Mouse (Mus musculus) CH12.LX (cell line): ENCODE data around the gene Bmp4. TPM values are rescaled to one million over a fixed set of nuclear protein-coding genes. Genes with fewer than 3 reads are reported as not detected.

Experiments used
- DNase-seq: peaks from one replicate; pipeline ENCODE4 v3.0.0-alpha.2; 2013; ENCODE audit errors: extremely low read depth
- H3K27ac ChIP-seq: 2 replicates; pipeline ENCODE4 v1.5.1; 2012; ENCODE audit warnings: low read depth, mild to moderate bottlenecking, control low read depth, moderate library complexity; ENCODE audit not compliant: insufficient read depth
- H3K27me3 ChIP-seq: replicated peaks from 2 replicates; pipeline ENCODE3; 2012; ENCODE audit warnings: inconsistent platforms
- H3K36me3 ChIP-seq, 2 experiments: replicated peaks in 1 of 2; 2 replicates each; pipeline versions ENCODE3 to v1.6.1; 2012; ENCODE audit warnings: inconsistent platforms in 1 of 2, low read length in 1 of 2, mild to moderate bottlenecking in 1 of 2, mixed read lengths in 1 of 2, moderate library complexity in 1 of 2; ENCODE audit not compliant: control insufficient read depth in 1 of 2, insufficient read depth in 1 of 2
- H3K4me1 ChIP-seq, 2 experiments: 2 replicates each; pipeline ENCODE4 v1.6.1; 2012; ENCODE audit warnings: inconsistent platforms in 1 of 2, moderate library complexity in 1 of 2; ENCODE audit not compliant: insufficient read depth in 2 of 2, control insufficient read depth in 1 of 2
- H3K4me2 ChIP-seq: 2 replicates; pipeline ENCODE4 v1.6.1; 2012; ENCODE audit warnings: low read depth, mild to moderate bottlenecking, control low read depth; ENCODE audit not compliant: poor library complexity, insufficient read depth, severe bottlenecking
- H3K4me3 ChIP-seq, 3 experiments: fragments of 150-350 bp in 1 of 3; sonication (generic) in 1 of 3; replicated peaks in 1 of 3; 2 replicates each; pipeline versions ENCODE3 to v1.5.1; 2011 to 2012; ENCODE audit warnings: low read depth in 2 of 3, low read length in 2 of 3, mild to moderate bottlenecking in 2 of 3, moderate library complexity in 2 of 3, control low read depth in 1 of 3, improper control_type of control experiment in 1 of 3, inconsistent platforms in 1 of 3, mixed read lengths in 1 of 3; ENCODE audit not compliant: poor library complexity in 1 of 3
- H3K79me2 ChIP-seq: replicated peaks from 2 replicates; pipeline ENCODE4 v1.6.1; 2012; ENCODE audit warnings: mild to moderate bottlenecking, moderate library complexity; ENCODE audit not compliant: control insufficient read depth, poor library complexity, insufficient read depth, severe bottlenecking; ENCODE audit errors: extremely low read depth
- H3K9ac ChIP-seq: 2 replicates; pipeline ENCODE4 v1.6.1; 2012; ENCODE audit warnings: low read depth, mild to moderate bottlenecking, control low read depth, moderate library complexity; ENCODE audit not compliant: insufficient read depth
- H3K9me3 ChIP-seq: replicated peaks from 2 replicates; pipeline ENCODE3; 2012; ENCODE audit warnings: low read length, inconsistent platforms, mixed read lengths
- CHD1 ChIP-seq: IDR thresholded peaks from 2 replicates; pipeline ENCODE4 v1.6.1; 2012; ENCODE audit warnings: low read depth, low read length, improper control_type of control experiment, inconsistent platforms
- CHD2 ChIP-seq: IDR thresholded peaks from 2 replicates; pipeline ENCODE4 v1.6.1; 2011; ENCODE audit warnings: low read length, improper control_type of control experiment
- CTCF ChIP-seq, 2 experiments: IDR thresholded peaks in 1 of 2; conservative IDR thresholded peaks in 1 of 2; 2 replicates each; pipeline ENCODE4 v1.5.1; 2011 to 2012; ENCODE audit warnings: low read depth in 2 of 2, low read length in 2 of 2, improper control_type of control experiment in 1 of 2, inconsistent platforms in 1 of 2, mild to moderate bottlenecking in 1 of 2, moderate library complexity in 1 of 2
- E2F4 ChIP-seq: IDR thresholded peaks from 2 replicates; pipeline ENCODE4 v1.6.1; 2011; ENCODE audit warnings: low read depth, low read length, improper control_type of control experiment; ENCODE audit not compliant: insufficient replicate concordance
- GABPA ChIP-seq: IDR thresholded peaks from 2 replicates; pipeline ENCODE4 v1.6.1; 2012; ENCODE audit warnings: low read depth, low read length, improper control_type of control experiment, inconsistent platforms; ENCODE audit not compliant: insufficient replicate concordance
- HCFC1 ChIP-seq: IDR thresholded peaks from 2 replicates; pipeline ENCODE4 v1.6.1; 2012; ENCODE audit warnings: low read depth, mild to moderate bottlenecking, inconsistent platforms, low read length, improper control_type of control experiment
- IRF4 ChIP-seq: IDR thresholded peaks from 2 replicates; pipeline ENCODE4 v1.6.1; 2014; ENCODE audit warnings: low read depth, mild to moderate bottlenecking, inconsistent platforms, low read length, improper control_type of control experiment
- JUN ChIP-seq: IDR thresholded peaks from 2 replicates; pipeline ENCODE4 v1.6.1; 2011; ENCODE audit warnings: low read depth, mild to moderate bottlenecking, low read length, improper control_type of control experiment, moderate library complexity; ENCODE audit not compliant: insufficient read depth
- MAFK ChIP-seq: IDR thresholded peaks from 2 replicates; pipeline ENCODE4 v1.6.1; 2011; ENCODE audit warnings: low read length, improper control_type of control experiment; ENCODE audit not compliant: insufficient replicate concordance
- MAX ChIP-seq: IDR thresholded peaks from 2 replicates; pipeline ENCODE4 v1.6.1; 2011; ENCODE audit warnings: low read length, improper control_type of control experiment
- MXI1 ChIP-seq: IDR thresholded peaks from 2 replicates; pipeline ENCODE4 v1.6.1; 2011; ENCODE audit warnings: mild to moderate bottlenecking, low read depth, low read length, improper control_type of control experiment
- MYC ChIP-seq: IDR thresholded peaks from 2 replicates; pipeline ENCODE4 v1.6.1; 2011; ENCODE audit warnings: low read depth, mild to moderate bottlenecking, improper control_type of control experiment, low read length
- NELFE ChIP-seq: IDR thresholded peaks from 2 replicates; pipeline ENCODE4 v1.6.1; 2011; ENCODE audit warnings: low read depth, low read length, improper control_type of control experiment
- NRF1 ChIP-seq: IDR thresholded peaks from 2 replicates; pipeline ENCODE4 v1.6.1; 2014; ENCODE audit warnings: low read depth, mild to moderate bottlenecking, inconsistent platforms, low read length, improper control_type of control experiment, moderate library complexity
- POLR2AphosphoS2 ChIP-seq: IDR thresholded peaks from 2 replicates; pipeline ENCODE4 v1.6.1; 2011; ENCODE audit warnings: low read depth, low read length, improper control_type of control experiment
- RAD21 ChIP-seq: IDR thresholded peaks from 2 replicates; pipeline ENCODE4 v1.6.1; 2011; ENCODE audit warnings: low read depth, mild to moderate bottlenecking, low read length, improper control_type of control experiment, moderate library complexity
- SIN3A ChIP-seq: IDR thresholded peaks from 2 replicates; pipeline ENCODE4 v1.6.1; 2012; ENCODE audit warnings: low read length, improper control_type of control experiment, inconsistent platforms
- SMC3 ChIP-seq: IDR thresholded peaks from 2 replicates; pipeline ENCODE4 v1.6.1; 2011; ENCODE audit warnings: low read depth, low read length, improper control_type of control experiment
- UBTF ChIP-seq: IDR thresholded peaks from 2 replicates; pipeline ENCODE4 v1.6.1; 2012; ENCODE audit warnings: low read depth, mild to moderate bottlenecking, inconsistent platforms, low read length, improper control_type of control experiment, moderate library complexity
- USF1 ChIP-seq: IDR thresholded peaks from 2 replicates; pipeline ENCODE4 v1.6.1; 2014; ENCODE audit warnings: low read depth, mild to moderate bottlenecking, inconsistent platforms, low read length, improper control_type of control experiment
- ZKSCAN1 ChIP-seq: IDR thresholded peaks from 2 replicates; pipeline ENCODE4 v1.6.1; 2012; ENCODE audit warnings: low read depth, inconsistent platforms, low read length, improper control_type of control experiment, borderline replicate concordance
- ZMIZ1 ChIP-seq: IDR thresholded peaks from 2 replicates; pipeline ENCODE4 v1.6.1; 2012; ENCODE audit warnings: low read depth, mild to moderate bottlenecking, inconsistent platforms, low read length, improper control_type of control experiment
- ZNF384 ChIP-seq: IDR thresholded peaks from 2 replicates; pipeline ENCODE4 v1.6.1; 2012; ENCODE audit warnings: low read depth, low read length, improper control_type of control experiment, inconsistent platforms
- dilution Hi-C: fragments of 300-500 bp; cut with MboI; formaldehyde crosslinking; loops from 2 replicates; pipeline ENCODE4 v1.14.3; 2020; ENCODE audit warnings: low sequenced_read_pairs; ENCODE audit not compliant: extremely low pct_unique_long_range_greater_than_20kb, extremely low pct_ligation_motif_present
- in situ Hi-C: fragments of 300-500 bp; cut with MboI; formaldehyde crosslinking; loops from 3 replicates; pipeline ENCODE4 v1.14.3; 2019; ENCODE audit warnings: low sequenced_read_pairs, low pct_ligation_motif_present, low pct_unique_long_range_greater_than_20kb, mixed read lengths
- polyA plus RNA-seq: library from polyadenylated mRNA; unstranded; fragments of >175 nt; gene quantifications from 2 replicates; pipeline ENCODE4 v1.2.1, GENCODE M21; 2012; ENCODE audit warnings: low read depth; ENCODE audit not compliant: insufficient read length
- total RNA-seq, 2 experiments: library from RNA; depleted of rRNA; stranded (reverse); fragments of 300-350 nt in 1 of 2; fragments of >200 nt in 1 of 2; gene quantifications; 2 replicates each; pipeline ENCODE4 v1.2.3; 2012 to 2014

Gene Bmp4
- total and polyA plus RNA-seq, 3 experiments, result not detected

DNA sequence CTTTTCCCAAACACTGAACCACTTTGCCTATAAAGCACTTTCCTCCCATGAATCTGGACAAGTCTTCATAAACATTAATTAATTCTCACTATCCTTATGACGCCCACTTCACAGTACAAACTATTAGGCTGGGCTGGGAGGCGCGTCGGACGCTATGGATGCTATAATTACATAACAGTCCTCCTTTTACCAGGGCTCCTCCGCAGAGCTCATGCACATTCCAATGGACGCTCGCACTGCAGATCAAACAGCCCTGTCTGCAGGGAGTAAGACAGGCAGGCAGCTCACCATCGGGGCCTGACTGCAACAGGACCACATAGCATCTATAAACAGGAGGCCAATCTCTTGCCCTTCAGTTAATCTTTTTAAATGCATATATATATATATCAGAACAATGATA, 18.0 kb downstream of the Bmp4 start:
- no peak overlapping the region for H3K4me3 ChIP-seq
- no peaks in the 10 kb centered on the region for H3K9me3 ChIP-seq
- H3K27me3 ChIP-seq, result no peaks in the 10 kb centered on the region
- dilution Hi-C loops, result no loop called here
- H3K4me1 ChIP-seq, result peaks cover 3 to 9% of the 10 kb centered on the region in 2 experiments; a peak in 3 of 4 replicates
- no peak overlapping the region for H3K27ac ChIP-seq
- no peak overlapping the region for H3K9ac ChIP-seq
- TF ChIP-seq IRF4 (no peak), CHD1 (no peak), E2F4 (no peak), UBTF (no peak), ZNF384 (no peak), ZMIZ1 (no peak), MAFK (no peak), NELFE (no peak), SIN3A (no peak), USF1 (no peak)
- TF ChIP-seq, all 38 proteins: peak for 0
- no peaks in the 10 kb centered on the region for H3K79me2 ChIP-seq
- no peak overlapping the region for H3K4me2 ChIP-seq
- DNase-seq, result no peak
- in situ Hi-C loops, result no loop called here
- no peaks in the 10 kb centered on the region for H3K36me3 ChIP-seq

DNA sequence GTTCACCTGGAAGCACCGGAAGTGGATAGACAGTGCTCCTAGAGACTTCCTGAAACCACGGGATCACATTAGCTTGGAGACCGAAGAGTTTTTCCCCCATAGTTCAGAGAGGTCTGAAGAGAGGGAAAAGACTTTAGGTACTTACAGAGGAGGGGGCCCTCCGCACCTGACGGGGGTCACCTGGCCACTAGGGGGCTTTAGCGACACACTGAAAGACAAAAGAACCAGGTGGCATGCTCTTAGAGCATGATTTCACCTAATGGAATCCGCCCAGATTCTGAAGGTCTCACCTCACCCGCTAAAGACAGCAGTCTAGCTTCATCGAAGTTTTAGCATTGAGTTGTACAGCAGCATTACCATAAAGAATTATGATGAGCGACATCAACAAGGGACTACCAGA, 27.3 kb downstream of the Bmp4 start:
- H3K4me3 ChIP-seq, result no peak overlapping the region
- H3K79me2 ChIP-seq, result no peaks in the 10 kb centered on the region
- dilution Hi-C loops (no loop called here), in situ Hi-C loops (no loop called here)
- no peak for DNase-seq
- no peak overlapping the region for H3K9ac ChIP-seq
- 0 out of 4 replicates have a peak, but pooled peaks cover 0 to 2% of the 10 kb centered on the region in 2 experiments for H3K4me1 ChIP-seq
- TF ChIP-seq HCFC1 (no peak), RAD21 (peak; percentile 50), CTCF (conservative IDR thresholded peaks at IDR 0.05 in 1 of 2, IDR thresholded peaks at IDR 0.05 in 1 of 2; ENCODE audit: low read depth in 2 of 2, low read length in 2 of 2) (peak; percentile 27 to 61; a peak in 2 of 4 replicates), IRF4 (no peak), MAX (no peak), CHD2 (no peak), NRF1 (no peak), MXI1 (no peak), SMC3 (peak; percentile 40; the same call in 1 of the 2 replicates), GABPA (no peak), UBTF (no peak), ZKSCAN1 (no peak), E2F4 (no peak), JUN (no peak), POLR2AphosphoS2 (no peak), MYC (no peak)
- no peaks in the 10 kb centered on the region for H3K27me3 ChIP-seq
- H3K27ac ChIP-seq, result no peak overlapping the region
- H3K36me3 ChIP-seq, result no peaks in the 10 kb centered on the region
- H3K4me2 ChIP-seq, result no peak overlapping the region
- H3K9me3 ChIP-seq, result no peaks in the 10 kb centered on the region
